Mouse (Mus musculus) intestine, embryonic 14.5 days (tissue): ENCODE measurements around the gene Slc29a3. TPM values are rescaled to one million over a fixed set of nuclear protein-coding genes. Genes with fewer than 3 reads are reported as not detected.

Experiments used
- polyA plus RNA-seq: library from polyadenylated mRNA; unstranded; fragments of >200 nt; fragmentation: Nextera tagmentation; extraction: Ambion mirVana; gene quantifications from 2 replicates; pipeline ENCODE4 v1.2.1, GENCODE M21; 2014

The Slc29a3 gene
- polyA plus RNA-seq, 1 experiment from 2014 or later, result 7.8 TPM

Other genes with a start within 250 kb of the Slc29a3 start
- 0.78 and 1.0 TPM in 2 replicates for gene Cdh23, start 56.3 kb downstream of the Slc29a3 start, polyA plus RNA-seq
- 5.0 and 5.2 TPM in 2 replicates for gene Unc5b, start 78.8 kb upstream of the Slc29a3 start, polyA plus RNA-seq